Mouse (Mus musculus): ENCODE data around the gene Ppm1f.

DNA sequence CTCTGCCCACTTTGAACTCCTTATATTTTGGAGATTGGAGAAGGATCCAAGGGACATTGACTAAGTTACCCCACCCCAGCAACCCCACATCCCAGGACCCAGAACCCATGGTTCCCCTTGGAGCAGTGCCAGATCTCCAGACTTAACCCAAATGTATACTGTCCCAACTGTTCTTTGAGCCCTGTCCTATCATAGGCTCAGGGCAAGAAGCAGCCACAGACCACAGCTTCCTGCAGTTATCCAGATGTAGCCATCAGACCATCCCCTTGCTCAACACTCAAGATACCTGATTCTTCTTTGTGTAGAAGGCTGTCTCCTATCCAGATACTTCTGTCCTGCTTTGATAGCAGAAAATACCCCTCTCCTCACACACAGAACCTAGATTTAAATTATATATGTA, 31.1 kb upstream of the Ppm1f start:
- TF ChIP-seq POLR2A (IDR thresholded peaks at IDR 0.05; ENCODE audit: low read depth, low read length): no peak
- no peak for TF ChIP-seq CTCF (IDR thresholded peaks at IDR 0.05; ENCODE audit: extremely low read depth, insufficient read depth, insufficient read length, insufficient replicate concordance)

Measured in spleen, adult 2 months (tissue).